Mouse (Mus musculus) megakaryocyte, embryonic 14.5 days (primary cell): ENCODE results near the gene Ina.

Experiments
- FLI1 ChIP-seq: IDR thresholded peaks from 2 replicates; pipeline ENCODE4 v1.6.1; 2012; ENCODE audit warnings: low read length, inconsistent platforms, mixed read lengths
- GATA1 ChIP-seq: IDR thresholded peaks from 3 replicates; pipeline ENCODE4 v1.6.1; 2012; ENCODE audit warnings: mixed read lengths, low read length, inconsistent platforms, borderline replicate concordance

DNA sequence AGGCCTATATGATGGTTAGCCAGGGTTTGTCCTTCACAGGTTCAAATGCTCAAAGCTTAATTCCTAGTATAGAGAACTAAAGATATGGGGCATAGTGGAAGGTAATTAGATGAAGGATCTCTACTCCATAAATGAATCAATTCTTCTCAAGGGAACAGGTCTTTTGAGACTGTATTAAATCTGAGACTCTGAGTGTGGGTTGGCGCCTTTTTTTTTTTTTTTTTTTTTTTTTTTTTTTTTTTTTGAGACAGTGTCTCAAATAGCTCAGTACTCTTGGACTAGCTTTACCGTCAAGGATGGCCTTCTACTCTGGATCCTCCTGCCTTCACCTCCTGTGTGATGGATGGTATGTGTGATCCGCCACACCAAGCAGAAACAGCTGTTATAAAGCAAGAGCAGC lies 22.1 kb downstream of the Ina start:
- TF ChIP-seq GATA1 (no peak), FLI1 (no peak)
